Mouse (Mus musculus) left cerebral cortex, adult 6 months (tissue): ENCODE measurements around the gene Rad51c. TPM values are rescaled to one million over a fixed set of nuclear protein-coding genes. Genes with fewer than 3 reads are reported as not detected.

Experiments used
- long read RNA-seq, 2 experiments: library from polyadenylated mRNA; unstranded; transcript quantifications; one replicate each; pipeline ENCODE4 v2.0.0; 2019 to 2020
- polyA plus RNA-seq: library from polyadenylated mRNA; unstranded; fragments of <200 nt; fragmentation: Nextera tagmentation; gene quantifications from 2 replicates; pipeline ENCODE4 v1.2.3, GENCODE M21; 2021

Rad51c gene
- 1.6 and 2.0 TPM in 2 replicates for polyA plus RNA-seq
- long read RNA-seq, experiment 1, partial matches to known transcripts, result 0 of 4 reads
- long read RNA-seq, experiment 1, other reads (novel, unspliced or antisense), result 0 of 4 reads
- long read RNA-seq, experiment 2, partial matches to known transcripts, result 5 of 7 reads
- long read RNA-seq, experiment 2, other reads (novel, unspliced or antisense), result 1 of 7 reads

GRCm38 (mm10) chr11:87404876-87405275 lies at the start of gene Rad51c, which contains the start of gene Tex14:
TSS of gene Rad51c (minus strand) at chr11:87404954.
TSS of gene Tex14 (plus strand) at chr11:87405065.

GRCm38 (mm10) chr11:87358331-87359261 lies 46.2 kb downstream of the Rad51c start, which contains the start of gene Ppm1e:
TSS of gene Ppm1e (minus strand) at chr11:87359023.

Other genes with a start within 250 kb of the Rad51c start
- 13.5 and 21.6 TPM in 2 replicates for gene Ppm1e, start 45.9 kb downstream of the Rad51c start, polyA plus RNA-seq
- gene Tex14, start 111 bp upstream of the Rad51c start, polyA plus RNA-seq, result 0.14 TPM in 1 of 2 replicates, not detected in the other
- not detected in 2 replicates for gene Gm11492, start 161.7 kb upstream of the Rad51c start, polyA plus RNA-seq
- gene Sept4, start 163.9 kb upstream of the Rad51c start, polyA plus RNA-seq, result 184 and 248 TPM in 2 replicates
- gene Mtmr4, start 187.2 kb upstream of the Rad51c start, polyA plus RNA-seq, result 10.5 and 14.5 TPM in 2 replicates
- 0.16 and 0.33 TPM in 2 replicates for gene Hsf5, start 212.2 kb upstream of the Rad51c start, polyA plus RNA-seq